ENCODE assay signal across 13 mouse cellular contexts in genomic region chr12:81690751-81691150, GRCm38 (mm10). TPM values are rescaled to one million over a fixed set of nuclear protein-coding genes. Genes with fewer than 3 reads are reported as not detected.
DNase-seq lines count a peak whose midpoint lies in the region; ATAC-seq lines count a peak whose summit lies in the region.
"Had no signal": no experiment of that assay in that cellular context is flagged by ENCODE, and none has a peak within 500 bp of the region (broad histone marks: within the 10 kb centered on the region; RNA-seq: fewer than 3 reads in every experiment).

No protein-coding gene starts in this region.

- ATAC-seq in lung, embryonic 15.5 days (ENCODE audit: borderline replicate concordance, extremely low read depth, low FRiP score, low TSS enrichment), result no peak
- no peak for ATAC-seq in granulocyte monocyte progenitor cell, adult 5-6 weeks (replicated peaks; ENCODE audit: poor library complexity, severe bottlenecking)
- ATAC-seq: midbrain, embryonic 13.5 days had no signal

- H3K36me3 ChIP-seq in lung, embryonic 15.5 days, result no peaks in the 10 kb centered on the region
- H3K36me3 ChIP-seq: hindbrain, embryonic 13.5 days; midbrain, embryonic 13.5 days; neural tube, embryonic 13.5 days had no signal

- no peaks in the 10 kb centered on the region for H3K9me3 ChIP-seq in lung, embryonic 15.5 days
- H3K9me3 ChIP-seq: hindbrain, embryonic 13.5 days; midbrain, embryonic 13.5 days; neural tube, embryonic 13.5 days had no signal

- no peaks in the 10 kb centered on the region for H3K27me3 ChIP-seq in lung, embryonic 15.5 days
- H3K27me3 ChIP-seq: hindbrain, embryonic 13.5 days; midbrain, embryonic 13.5 days; neural tube, embryonic 13.5 days had no signal

- H3K4me3 ChIP-seq in lung, embryonic 15.5 days, result no peak overlapping the region
- H3K4me3 ChIP-seq: hindbrain, embryonic 13.5 days; layer of hippocampus, adult 2 months; midbrain, embryonic 13.5 days; neural tube, embryonic 13.5 days had no signal

- 44% methylated on average over 7 of the region's 7 CpGs for WGBS in lung, embryonic 15.5 days

- H3K9ac ChIP-seq in lung, embryonic 15.5 days, result no peak overlapping the region
- H3K9ac ChIP-seq: hindbrain, embryonic 13.5 days; midbrain, embryonic 13.5 days; neural tube, embryonic 13.5 days had no signal

- H3K27ac ChIP-seq in lung, embryonic 15.5 days, result peak overlapping the region; percentile 31; the same call in 1 of the 2 replicates
- H3K27ac ChIP-seq: hindbrain, embryonic 13.5 days; layer of hippocampus, adult 2 months; midbrain, embryonic 13.5 days; neural tube, embryonic 13.5 days had no signal

- DNase-seq in lung, postnatal 25 days (ENCODE audit: low spot score), result no peak
- DNase-seq in heart, postnatal 10 days, result peak; percentile 16 to 40
- DNase-seq in kidney, postnatal 25 days, result peak; percentile 36 to 71
- DNase-seq in right cerebral cortex, adult 18-20 months, result no peak
- DNase-seq in B cell, adult 2 months, result no peak
- DNase-seq: cerebellum, adult 8-10 months; thymus, postnatal 25 days had no signal

- intact Hi-C loops in heart, postnatal 10 days (cut with DNase I), result no loop called here

- H3K4me1 ChIP-seq in lung, embryonic 15.5 days, result peaks cover 7% of the 10 kb centered on the region; the same call in 1 of the 2 replicates

- no peak overlapping the region for H3K4me2 ChIP-seq in lung, embryonic 15.5 days
- H3K4me2 ChIP-seq: hindbrain, embryonic 13.5 days; midbrain, embryonic 13.5 days; neural tube, embryonic 13.5 days had no signal

RNA-seq across cellular contexts. Expression of gene Ttc9, which starts 59.7 kb away (rescaled TPM):
- polyA plus RNA-seq in lung, embryonic 15.5 days (2015; fragmentation: Nextera tagmentation; extraction: Ambion mirVana), result 5.6 and 6.9 TPM in 2 replicates
- total RNA-seq in heart, postnatal 10 days (2021), result 1 to 10 TPM; 5.0 to 5.7 TPM
- not detected in 2 replicates for total RNA-seq in granulocyte monocyte progenitor cell, adult 5-6 weeks (2014; fragmentation: Nextera tagmentation)
- not detected in 2 replicates for total RNA-seq in granulocyte monocyte progenitor cell, adult 5-6 weeks (2017)

Comparison
In these comparisons a context has a peak if more than half of its experiments do, and no peak if none do; other contexts are left out.
1. DNase-seq: peak in heart, postnatal 10 days (2 of 2) and kidney, postnatal 25 days (2 of 2); none in lung, postnatal 25 days (single experiment), right cerebral cortex, adult 18-20 months (single experiment) and B cell, adult 2 months (0 of 2).
2. RNA of gene Ttc9, which starts 59.7 kb away (total RNA-seq): 5.0 to 5.7 TPM in heart, postnatal 10 days; not detected in granulocyte monocyte progenitor cell, adult 5-6 weeks; every median in the first group is over 4 times any median in the second.